Mouse (Mus musculus): ENCODE results near the gene Pafah1b2. TPM values are rescaled to one million over a fixed set of nuclear protein-coding genes. Genes with fewer than 3 reads are reported as not detected.

Pafah1b2 gene
- total RNA-seq, 4 experiments from 2014 or later = 195 to 219 (median 207) TPM

DNA sequence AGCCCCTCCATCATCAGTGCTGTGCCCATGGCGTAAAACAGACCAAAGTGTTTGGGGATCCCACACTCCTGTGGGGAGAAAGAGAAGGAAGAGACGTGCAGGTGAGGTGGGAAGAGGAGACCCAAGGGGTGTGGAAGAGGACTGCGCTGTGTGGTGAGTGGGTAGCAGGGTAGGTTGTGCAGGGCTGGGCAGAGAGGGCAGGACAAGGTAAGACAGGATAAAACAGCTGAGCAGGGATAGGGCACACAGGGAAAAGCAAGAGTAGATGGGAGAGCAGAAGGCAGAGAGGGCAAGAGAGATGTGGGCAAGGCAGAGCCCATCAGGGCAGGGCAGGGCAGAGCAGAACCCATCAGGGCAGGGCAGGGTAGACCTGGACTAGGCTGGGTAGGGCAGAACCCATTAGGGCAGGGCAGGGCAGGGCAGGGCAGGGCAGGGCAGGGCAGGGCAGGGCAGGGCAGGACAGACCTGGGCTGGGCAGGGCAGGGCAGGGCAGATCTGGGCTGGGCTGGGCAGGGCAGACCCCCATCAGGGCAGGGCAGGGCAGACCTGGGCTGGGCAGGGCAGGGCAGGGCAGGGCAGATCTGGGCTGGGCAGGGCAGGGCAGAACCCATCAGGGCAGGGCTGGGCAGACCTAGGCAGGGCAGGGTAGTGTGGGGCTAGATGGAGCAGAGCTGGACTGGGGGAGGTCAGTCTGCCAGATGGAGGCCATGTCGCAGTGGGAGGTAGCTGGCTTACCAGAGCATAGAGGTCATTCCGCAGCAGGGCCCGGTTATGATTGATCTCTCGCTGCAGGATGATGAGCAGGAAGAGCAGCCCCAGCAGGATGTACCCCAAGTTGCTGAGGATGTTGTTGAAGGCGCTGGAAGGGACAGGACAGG is 68.6 kb downstream of the Pafah1b2 start:
- no peak for DNase-seq (ENCODE audit: low spot score in 2 of 2)

DNA sequence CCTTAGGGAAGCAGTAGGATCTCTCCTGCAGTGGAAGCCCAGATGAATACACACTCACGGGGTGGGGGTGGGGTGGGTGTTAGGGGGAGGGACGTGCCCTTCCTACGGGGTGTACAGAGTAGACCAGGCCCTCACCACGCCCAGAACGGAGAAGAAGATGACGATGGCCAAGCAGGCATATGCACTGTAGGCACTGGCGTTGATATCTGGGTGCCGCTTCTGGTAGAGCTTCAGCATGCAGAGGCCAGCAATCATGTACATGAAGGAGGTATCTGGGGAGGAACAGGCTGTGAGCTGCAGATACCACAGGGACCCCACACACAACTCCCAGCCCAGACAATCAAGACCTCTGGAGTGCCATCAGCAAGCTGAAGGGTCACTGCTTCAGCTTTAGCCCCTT is 69.6 kb downstream of the Pafah1b2 start:
- DNase-seq (ENCODE audit: low spot score in 2 of 2) = no peak

DNA sequence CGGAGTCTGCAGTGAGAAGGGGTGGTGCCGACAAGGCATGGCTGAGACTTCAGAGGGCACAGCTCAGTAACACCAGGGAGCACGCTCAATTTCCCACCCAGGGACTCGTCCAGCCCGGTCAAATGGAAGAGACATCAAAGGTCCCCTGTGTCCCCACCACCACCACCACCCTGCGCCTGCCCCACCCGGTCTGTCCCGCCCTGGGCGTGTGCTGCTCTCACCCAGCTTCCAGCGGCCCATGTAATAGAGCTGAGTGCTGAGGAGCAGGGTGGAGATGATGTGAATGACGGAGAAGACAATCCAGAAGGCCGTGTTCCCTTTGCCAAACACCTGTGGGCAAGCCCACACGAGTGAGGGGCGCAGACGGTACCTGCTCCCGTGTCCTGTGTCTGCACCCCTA is 70.0 kb downstream of the Pafah1b2 start:
- DNase-seq (ENCODE audit: low spot score in 2 of 2) = no peak

DNA sequence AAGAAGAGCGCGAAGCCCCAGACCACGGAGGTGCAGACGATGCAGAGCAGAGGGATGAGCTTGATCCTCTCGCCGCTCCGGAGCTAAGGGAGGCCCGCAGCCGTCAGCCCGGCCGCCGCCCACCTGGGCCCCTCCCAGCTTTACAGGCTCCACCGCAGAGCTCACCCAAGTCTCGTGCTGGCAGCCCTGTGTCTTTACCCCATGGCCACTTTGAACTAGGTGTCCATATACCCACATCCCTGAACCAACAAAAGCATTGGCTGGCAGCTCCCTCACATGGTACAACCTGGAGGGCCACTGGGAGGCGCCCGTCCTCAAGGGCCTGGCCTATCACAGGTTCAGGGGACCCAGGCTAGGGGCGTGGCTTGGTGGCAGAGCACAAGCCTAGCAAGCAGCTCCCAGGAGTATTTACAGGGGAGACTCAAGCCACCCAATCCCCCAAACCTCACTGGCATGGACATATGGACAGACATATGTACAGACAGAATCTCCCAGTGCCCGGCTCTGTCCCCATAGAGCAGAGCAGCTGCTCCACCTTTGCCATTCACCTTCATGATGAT is 71.1 kb downstream of the Pafah1b2 start:
- no peak for DNase-seq (ENCODE audit: low spot score in 2 of 2)

DNA sequence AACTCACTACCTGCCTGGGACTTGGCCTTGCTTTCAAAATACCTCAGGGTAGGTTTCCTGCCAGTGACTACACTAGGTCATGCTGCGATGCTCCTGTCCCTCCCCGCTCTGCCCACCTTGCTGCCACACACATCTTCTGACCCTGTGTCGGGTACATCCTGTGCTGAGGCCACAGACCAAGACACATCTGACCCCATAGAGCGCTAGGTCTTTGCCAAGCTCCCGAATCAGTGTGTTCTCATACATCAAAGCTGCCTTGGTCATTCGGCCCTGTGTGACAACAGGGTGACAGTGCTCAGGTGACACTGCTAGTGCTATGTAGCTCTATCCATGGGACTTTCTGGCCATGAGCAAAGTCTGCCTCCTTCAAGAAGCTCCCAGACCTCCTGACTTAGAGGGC is 72.7 kb downstream of the Pafah1b2 start:
- no peak for DNase-seq (ENCODE audit: low spot score in 2 of 2)

- no peak for DNase-seq (ENCODE audit: low spot score in 2 of 2)
Observed at GRCm38 (mm10) chr9:45938952-45939637, 73.4 kb downstream of the Pafah1b2 start.

GRCm38 (mm10) chr9:45938088-45938487 is 74.4 kb downstream of the Pafah1b2 start:
- DNase-seq (ENCODE audit: low spot score in 2 of 2) = no peak

GRCm38 (mm10) chr9:45936883-45937282 is 75.6 kb downstream of the Pafah1b2 start:
- peak in 1 of 2 experiments; percentile 37 for DNase-seq (ENCODE audit: low spot score in 2 of 2)

DNA sequence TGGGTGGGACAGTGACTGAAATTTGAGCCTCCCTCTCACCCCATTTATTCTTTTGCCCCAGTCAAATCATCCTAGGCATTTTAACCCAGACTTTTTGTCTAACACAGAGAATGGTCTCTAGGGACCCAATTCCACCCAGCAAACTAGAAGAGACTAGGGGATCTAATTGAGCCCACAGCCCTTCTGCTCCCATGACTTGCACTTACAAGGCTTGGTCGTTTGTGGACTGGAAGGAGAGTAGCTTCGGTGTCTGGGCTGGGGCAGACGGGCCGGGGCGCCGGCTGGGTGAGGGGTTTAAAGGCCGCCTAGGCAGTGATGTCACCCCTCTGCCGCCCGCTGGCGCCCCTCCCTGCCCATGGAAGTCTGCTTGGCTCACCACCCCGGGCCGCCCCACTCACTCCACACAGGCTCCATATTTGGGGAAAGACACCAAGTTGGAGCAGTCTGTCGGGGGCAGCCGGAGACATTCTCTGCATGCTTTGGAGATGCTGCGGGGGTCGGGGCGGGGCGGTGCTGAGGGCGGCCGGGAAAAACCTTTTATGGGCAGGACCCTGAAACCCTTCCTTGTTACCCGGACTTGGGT is 76.8 kb downstream of the Pafah1b2 start, which contains the start of gene Tagln:
Tagln (minus strand) TSS at position 431 of the 583 bp plus-strand sequence.
- no peak for DNase-seq (ENCODE audit: low spot score in 2 of 2)

DNA sequence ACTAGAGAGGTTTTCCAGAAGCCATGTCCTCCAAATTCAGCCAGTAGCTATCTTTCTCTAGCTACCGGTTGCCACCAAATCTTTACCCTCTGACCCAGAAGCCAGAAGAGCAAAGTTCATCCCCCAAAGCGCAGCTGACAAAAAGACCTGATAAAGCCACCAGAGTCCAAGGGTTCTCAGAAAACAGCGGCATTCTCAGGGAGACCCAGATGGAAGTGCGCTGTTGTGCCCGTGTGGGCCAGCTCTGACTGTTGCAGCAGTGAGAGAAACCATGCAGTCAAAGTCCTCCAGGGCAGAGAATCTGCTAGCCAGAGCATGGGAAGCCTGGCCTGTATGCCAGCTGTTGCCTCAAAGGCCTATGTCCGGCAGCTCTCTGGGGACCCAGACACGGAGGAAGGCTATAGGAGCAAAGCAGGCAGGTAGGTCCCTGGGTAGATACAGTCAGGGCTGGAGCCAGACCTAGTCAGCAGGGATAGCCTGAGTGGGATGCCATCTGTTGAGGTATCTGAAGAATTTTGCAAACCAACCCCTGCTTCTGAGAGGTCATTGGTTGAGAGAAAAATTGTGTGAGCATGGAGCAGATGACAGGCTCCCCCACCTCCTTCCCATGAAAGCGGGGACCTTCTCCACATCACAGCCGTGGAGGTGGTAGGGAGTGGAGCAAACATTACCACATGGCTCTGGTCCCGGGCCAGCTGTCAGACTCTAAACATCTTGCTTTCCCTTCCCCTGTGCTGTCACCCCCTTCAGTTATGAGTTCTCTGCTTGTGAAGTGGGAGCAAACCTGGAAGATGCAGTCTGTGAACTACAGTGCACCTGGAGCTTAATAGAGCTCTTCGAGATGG is 79.7 kb downstream of the Pafah1b2 start:
- DNase-seq (ENCODE audit: low spot score in 2 of 2) = peak in 1 of 2 experiments; percentile 57

GRCm38 (mm10) chr9:45931958-45932357 is 80.5 kb downstream of the Pafah1b2 start:
- no peak for DNase-seq (ENCODE audit: low spot score in 2 of 2)

DNA sequence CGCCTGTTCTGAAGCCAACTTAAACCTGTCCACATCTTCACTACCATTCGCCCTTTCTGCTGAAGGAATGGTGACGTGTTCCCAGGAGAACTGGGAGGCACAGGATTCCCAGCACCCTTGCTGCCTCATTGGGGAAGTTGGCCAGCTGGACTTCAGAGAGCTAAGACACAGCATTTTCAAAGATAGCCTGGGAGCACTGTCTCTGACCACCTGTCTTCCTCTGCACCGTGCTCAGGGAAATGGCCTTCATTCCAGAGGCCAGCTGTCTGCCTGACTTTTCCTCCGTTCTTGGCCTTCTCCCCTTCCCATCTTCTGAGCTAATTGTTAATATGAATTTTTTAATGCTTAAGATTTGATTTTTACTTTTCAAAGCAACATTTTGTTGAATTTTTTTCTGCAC is 83.2 kb downstream of the Pafah1b2 start:
- no peak for DNase-seq (ENCODE audit: low spot score in 2 of 2)

DNA sequence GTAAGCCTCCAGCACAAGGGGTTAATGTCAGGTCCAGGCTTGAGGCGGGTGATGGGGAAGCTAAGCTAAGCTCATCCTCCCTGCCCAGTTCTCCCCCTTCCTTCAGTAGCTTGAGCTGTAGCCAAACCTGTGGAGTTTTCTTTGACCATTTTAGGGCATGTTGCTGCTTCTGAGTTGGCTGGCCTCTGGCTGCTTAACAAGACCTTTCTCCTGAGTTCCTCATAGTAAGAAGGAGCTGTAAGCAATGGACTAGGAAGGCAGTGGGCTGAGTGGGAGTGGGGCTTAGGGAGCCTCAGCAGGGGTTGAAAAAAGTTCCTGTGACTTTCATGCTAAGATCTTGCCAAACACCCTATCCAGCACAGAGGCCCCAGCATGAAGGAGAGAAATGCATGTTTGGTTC is 92.6 kb downstream of the Pafah1b2 start:
- no peak for DNase-seq (ENCODE audit: low spot score in 2 of 2)

DNA sequence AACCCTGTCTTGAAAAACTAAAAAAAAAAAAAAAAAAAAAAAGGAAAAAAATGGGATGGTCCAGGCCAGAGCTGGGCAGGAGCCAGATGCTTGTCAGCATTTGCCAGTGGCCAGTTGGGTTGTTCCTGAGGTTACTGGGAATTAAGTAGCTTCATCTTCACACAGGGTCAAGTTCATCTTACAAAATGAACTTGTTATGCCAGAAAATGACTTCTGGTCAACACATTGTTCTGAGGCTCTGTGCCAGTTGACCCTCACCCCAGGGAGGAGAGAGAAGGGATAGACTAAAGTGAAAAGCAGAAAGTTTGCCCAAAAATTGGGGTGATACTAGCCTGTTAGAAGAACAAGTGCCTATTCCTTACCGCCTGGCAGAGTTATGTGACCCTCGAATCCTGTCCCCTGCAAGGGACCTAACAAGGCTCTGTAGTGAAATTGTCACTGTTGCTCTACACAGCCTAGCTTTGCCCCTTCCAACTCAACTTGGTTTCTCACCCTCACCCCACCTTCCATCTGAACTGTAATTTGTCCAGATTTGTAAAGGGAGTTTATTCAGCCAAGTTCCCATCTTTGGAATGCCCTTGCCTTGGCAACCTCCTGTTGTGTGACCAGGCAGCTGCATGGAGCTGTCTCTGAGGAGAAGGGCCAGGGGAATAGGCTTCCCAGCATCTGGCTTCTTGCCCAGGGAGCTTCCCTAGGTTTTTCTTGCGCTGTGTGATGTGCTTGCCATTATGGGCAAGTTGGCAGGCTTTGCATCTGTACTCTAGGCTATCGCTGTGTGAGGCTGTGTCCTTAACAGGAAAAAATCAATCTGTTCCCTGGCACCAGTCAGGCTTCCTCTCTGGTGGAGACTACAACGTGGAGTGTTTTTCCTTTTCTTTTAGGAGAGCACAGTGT is 95.2 kb downstream of the Pafah1b2 start:
- DNase-seq (ENCODE audit: low spot score in 2 of 2) = peak; percentile 54 to 60

DNA sequence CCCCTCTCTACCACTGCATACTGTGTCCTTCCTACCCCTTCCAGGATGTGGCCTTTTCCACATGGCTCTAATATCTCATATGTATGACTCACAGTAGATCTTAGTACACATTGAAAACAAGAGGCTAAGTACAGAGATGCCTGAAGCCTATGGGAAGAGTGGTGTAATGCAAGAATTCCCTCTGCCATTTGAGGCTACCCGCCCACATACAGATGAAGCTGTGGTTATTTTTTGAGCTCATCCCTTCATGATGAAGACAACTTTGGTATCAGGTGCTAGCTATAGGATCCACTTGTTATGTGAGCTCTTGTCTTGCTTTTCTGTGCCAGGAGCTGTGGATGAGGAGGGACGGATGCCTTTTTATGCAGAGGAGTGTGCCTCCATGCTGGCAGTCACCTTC is 96.8 kb downstream of the Pafah1b2 start:
- no peak for DNase-seq (ENCODE audit: low spot score in 2 of 2)

Small RNAs within 50 kb of the gene (microRNA-seq; reads per million reads assigned to microRNA genes)
- gene Mir7087 = 0.25 to 0.64 reads per million in 2 experiments

Other genes with a start within 250 kb of the Pafah1b2 start
- gene Cep164, start 184.0 kb downstream of the Pafah1b2 start, total RNA-seq (2022) = 10 to 100 TPM; 14.6 to 20.3 (median 17.8) TPM
- gene Bace1, start 174.1 kb downstream of the Pafah1b2 start, total RNA-seq (2022) = 10 to 100 TPM; 72.1 to 88.1 (median 77.0) TPM
- 10 to 100 TPM; 23.8 to 33.7 (median 26.2) TPM for gene Pcsk7, start 106.2 kb downstream of the Pafah1b2 start, total RNA-seq (2022)
- 10 to 100 TPM; 67.3 to 79.6 (median 72.2) TPM for gene Rnf214, start 105.8 kb downstream of the Pafah1b2 start, total RNA-seq (2022)
- gene Tagln, start 76.6 kb downstream of the Pafah1b2 start, total RNA-seq (2022) = 10 to 100 TPM in 2 of 4 experiments, 1 to 10 TPM in 2; 4.2 to 16.3 (median 8.8) TPM
- gene Sidt2, start 57.4 kb downstream of the Pafah1b2 start, total RNA-seq (2022) = 10 to 100 TPM; 67.6 to 81.0 (median 74.0) TPM
- 100 to 1,000 TPM; 134 to 147 (median 140) TPM for gene Sik3, start 130 bp upstream of the Pafah1b2 start, total RNA-seq (2022)
- under 1 TPM in 3 of 4 experiments, not detected in 1; 0.38 to 0.47 (median 0.41) TPM for gene Apoa1, start 215.9 kb upstream of the Pafah1b2 start, total RNA-seq (2022)
- 1 to 10 TPM in 1 of 4 experiments, under 1 TPM in 1, not detected in 2; 0.86 to 2.0 TPM for gene Apoc3, start 222.9 kb upstream of the Pafah1b2 start, total RNA-seq (2022)
- not detected for gene Apoa4, start 228.0 kb upstream of the Pafah1b2 start, total RNA-seq (2022)

All from layer of hippocampus, adult 8-10 months (tissue).